Mouse (Mus musculus) adrenal gland, adult 18-20 months (tissue): ENCODE results near the gene Snx14. TPM values are rescaled to one million over a fixed set of nuclear protein-coding genes. Genes with fewer than 3 reads are reported as not detected.
A peak's percentile ranks its signal among the peaks of the same experiment; 100 is the strongest.

Experiments
- DNase-seq, 2 experiments: peaks; one replicate each; pipeline ENCODE4 v3.0.0; 2021 to 2022; ENCODE audit warnings: low spot score in 2 of 2
- total RNA-seq, 2 experiments: library from RNA; stranded (reverse); gene quantifications; 1 replicate in 1 of 2; 2 replicates in 1 of 2; pipeline ENCODE4 v1.2.3; 2021

The Snx14 gene
- total RNA-seq, 2 experiments from 2014 or later = 38.7 to 55.1 TPM

GRCm38 (mm10) chr9:88394852-88395251 is 43.9 kb downstream of the Snx14 start:
- no peak for DNase-seq

DNA sequence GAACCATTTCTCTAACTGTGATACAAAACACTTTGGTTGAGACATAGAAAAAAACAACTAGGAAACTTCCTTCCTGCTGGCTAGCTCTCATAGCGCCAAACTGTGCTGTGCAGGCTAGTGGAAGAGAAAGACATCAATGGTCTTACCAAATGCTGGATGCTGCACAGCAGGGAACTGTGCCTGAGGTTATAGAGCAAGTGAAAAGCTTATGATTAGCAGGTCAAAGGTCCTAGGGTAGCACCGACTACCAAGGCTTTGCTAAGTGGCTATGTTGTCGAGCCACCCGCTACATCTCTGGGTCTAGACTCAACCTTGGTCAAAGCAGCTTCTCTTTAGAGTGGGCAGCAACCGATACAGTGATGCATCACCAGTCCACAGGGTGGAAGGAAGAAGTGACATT is 49.9 kb downstream of the Snx14 start:
- no peak for DNase-seq

GRCm38 (mm10) chr9:88380542-88380941 is 58.2 kb downstream of the Snx14 start:
- no peak for DNase-seq

- no peak for DNase-seq
Measured at GRCm38 (mm10) chr9:88380076-88380475, 58.7 kb downstream of the Snx14 start.

DNA sequence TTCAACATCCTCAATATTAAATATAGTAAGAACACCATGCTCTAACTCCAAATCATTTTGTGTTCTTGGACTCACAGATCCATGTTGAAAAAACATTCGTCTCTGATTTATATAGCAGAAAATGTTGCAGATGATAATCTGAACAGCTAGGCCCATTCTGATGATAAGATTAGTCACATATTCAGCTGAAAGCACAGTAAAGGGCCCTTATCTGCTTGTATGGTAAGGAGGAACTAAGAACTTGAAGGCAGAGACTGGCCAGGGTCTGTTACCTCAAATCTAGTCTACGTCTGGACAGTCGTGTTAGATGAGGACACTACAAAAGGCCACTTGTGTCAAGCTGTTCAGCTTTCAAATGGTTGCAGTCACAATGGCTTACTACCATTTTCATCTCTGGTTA is 59.7 kb downstream of the Snx14 start:
- DNase-seq = no peak

DNA sequence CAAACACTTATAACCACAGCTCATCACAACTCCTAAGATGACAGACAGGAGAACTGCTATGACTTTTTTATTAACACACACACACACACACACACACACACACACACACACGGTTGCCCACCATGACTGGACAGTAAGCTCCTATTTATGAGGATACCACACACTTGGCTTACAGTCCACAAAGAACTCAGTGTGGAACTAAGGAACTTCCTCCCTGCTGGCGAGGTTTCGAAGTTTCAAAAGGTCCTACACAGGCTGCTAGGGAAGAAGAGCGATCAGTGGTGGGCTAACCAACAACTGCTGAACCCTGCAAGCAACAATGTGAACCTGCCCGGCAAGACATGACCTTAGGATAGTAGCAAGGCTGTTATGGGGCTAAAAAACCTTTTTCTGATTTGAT is 61.3 kb downstream of the Snx14 start:
- no peak for DNase-seq

GRCm38 (mm10) chr9:88373001-88373400 is 65.8 kb downstream of the Snx14 start:
- DNase-seq = no peak

- no peak for DNase-seq
Measured at GRCm38 (mm10) chr9:88371201-88371600, 67.6 kb downstream of the Snx14 start.

DNA sequence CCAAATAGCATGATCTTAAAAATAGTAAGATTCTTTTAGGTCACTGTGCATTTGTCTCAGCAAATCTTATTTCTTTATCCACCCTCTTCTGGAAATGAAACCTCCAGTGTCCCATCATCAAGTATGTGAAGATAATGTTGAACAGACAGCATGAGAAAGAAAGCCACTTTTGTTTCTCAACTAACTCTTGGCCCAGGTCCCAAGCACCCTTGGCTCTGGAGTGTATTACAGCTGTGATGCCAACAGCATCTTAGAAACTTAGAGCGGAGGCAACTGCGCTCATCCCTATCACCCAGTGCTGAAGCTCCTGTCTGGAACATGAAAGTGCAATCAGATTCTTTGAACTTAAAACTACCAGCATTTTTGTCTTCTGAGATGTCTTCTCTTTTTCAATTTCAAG is 69.1 kb downstream of the Snx14 start:
- no peak for DNase-seq

- no peak for DNase-seq
Measured at GRCm38 (mm10) chr9:88368476-88368875, 70.3 kb downstream of the Snx14 start.

DNA sequence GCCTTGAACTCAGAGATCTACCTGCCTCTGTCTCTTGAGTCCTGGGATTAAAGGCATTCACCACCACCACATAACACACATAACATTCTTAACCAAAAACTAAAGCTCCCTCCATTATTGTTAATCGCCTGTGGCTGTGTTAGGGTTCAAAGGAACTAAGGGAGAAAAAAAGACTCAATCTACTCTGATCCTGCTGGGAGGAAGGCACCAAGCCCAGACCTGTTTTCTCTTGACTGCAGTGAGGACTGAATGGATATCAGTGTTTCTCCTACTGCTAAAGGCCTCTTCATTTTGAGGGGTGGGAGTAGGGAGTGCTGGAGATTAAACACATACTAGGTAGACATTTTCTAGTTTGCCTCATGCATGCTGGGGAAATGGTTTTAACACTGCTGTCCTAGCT is 71.0 kb downstream of the Snx14 start:
- DNase-seq = no peak

DNA sequence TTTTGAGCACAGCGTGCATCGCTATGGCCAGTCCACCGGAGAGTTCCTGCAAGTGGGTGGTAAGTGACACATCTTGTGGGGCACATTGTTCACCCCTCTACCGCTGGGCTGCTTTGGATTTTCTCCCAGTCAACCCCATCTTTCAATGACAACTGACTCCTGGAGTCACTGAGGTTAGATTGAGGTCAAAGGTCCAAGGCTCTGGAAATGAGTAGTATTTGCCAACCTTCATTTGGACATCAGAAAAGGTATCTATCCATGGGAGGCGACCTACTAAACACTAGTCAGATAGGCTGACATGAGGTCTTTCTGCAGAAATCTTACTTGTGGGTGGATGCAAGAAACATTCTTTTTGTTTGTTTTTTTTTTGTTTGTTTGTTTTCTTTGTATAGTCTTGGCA is 71.4 kb downstream of the Snx14 start:
- no peak for DNase-seq

GRCm38 (mm10) chr9:88366819-88367218 is 71.9 kb downstream of the Snx14 start:
- DNase-seq = no peak

- no peak for DNase-seq
Measured at GRCm38 (mm10) chr9:88366308-88366707, 72.5 kb downstream of the Snx14 start.

- no peak for DNase-seq
Measured at GRCm38 (mm10) chr9:88363102-88363501, 75.7 kb downstream of the Snx14 start.

DNA sequence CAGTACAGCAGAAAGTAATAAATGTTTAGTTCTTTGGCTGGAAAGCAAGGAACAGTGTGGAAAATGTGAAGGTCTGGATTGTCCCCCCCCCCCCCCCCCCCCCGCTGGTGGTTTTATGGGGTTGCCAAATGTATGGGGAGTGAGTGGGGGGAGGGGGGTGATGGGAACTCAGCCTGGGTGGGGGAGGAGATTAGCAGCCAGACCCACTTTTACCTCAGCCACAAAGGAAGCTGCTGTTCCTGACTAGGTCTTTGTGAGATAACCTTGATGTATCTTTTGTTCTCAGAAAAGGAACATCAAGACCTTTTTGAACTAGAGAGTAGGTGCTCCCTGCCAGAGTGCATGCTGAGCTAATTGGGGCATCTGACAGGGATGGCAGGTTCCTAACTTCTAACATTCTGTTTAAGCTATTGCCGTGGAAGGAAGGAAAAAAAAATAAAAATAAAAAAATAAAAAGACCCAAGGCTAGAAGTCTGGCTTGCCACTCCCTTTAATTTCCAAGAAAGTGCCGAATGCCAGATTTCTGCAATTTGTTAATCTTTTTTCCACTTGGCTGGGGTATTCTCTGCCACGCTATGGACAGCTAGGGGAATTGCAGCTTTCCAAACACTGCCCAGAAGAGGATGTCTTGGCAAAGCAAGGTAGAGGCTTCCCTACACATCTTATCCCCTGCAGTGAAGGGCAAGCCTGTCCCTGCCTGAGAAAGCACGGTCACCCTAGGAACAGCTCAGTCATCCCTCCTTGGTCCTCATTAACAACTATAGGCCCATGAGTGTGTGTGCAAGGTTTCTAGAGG is 76.5 kb downstream of the Snx14 start:
- no peak for DNase-seq

DNA sequence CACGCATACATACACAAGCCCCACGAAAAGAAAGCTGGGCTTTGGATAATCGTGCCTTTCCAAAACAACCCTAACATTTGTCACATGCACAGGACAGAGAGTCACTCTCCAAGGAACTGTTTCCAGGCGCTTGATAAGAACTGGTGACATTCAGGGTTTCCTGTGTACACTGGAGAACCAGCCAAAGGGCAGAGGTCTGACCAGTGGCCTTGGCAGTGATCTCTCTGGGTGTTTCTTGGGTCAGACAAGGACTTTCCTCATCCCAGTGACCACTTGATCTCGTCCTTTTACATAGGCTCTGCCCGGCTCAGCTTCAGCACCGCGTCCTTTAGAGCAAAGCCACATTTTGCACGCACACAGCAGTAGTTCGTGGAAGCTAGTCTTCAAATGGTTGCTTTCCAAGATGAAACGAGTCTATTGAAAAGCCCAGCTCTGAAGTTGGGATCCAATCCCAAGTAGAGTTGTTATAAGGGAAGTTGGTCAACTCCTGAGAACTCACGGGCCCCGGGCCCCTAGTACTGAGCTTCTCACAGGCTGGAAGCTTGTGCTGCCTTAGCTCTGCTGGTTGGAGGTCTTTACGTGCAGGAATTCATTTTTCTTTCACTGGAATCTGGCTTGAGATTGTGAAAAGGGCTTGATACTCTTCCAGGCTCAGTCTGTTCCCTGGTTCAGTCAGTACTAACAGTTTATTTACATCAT is 77.4 kb downstream of the Snx14 start:
- peak; percentile 12 to 27 for DNase-seq

DNA sequence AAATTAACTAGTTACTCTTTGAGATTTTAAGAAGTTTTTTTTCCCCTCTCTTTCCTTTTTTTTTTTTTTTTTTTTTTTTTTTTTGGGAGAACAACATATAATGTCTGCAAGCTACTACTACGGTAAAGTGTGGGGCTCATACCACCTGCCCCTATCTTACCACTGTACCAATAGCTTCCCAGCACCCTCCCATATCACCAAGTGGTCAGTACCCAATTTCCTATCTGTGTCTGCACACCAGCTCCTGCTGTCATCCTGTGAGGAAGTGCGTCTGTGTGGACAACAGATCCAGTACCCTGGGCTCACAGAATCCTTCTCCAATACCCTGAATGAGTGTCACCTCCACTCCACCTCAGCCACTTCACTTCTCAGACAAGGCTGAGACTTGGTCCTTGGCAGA is 79.6 kb downstream of the Snx14 start:
- DNase-seq = no peak

DNA sequence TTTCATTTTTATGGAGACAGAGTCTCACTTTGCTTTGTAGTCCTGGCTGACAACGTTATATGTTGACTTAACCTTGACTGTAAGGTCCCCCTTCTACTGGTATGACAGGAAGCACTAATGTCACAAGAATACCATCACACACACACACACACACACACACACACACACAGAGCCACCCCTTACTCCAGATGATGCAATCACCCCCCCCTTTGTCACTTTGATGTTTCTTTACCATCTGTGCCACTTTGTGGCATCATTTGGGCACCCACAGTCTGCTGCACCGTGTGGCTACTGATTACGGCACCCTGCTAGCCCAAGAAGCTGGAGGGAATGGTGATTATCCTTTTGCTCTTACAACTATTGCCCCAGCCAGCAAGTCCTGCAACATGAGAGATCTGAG is 81.6 kb downstream of the Snx14 start:
- DNase-seq = no peak

- DNase-seq = no peak
Measured at GRCm38 (mm10) chr9:88353459-88353858, 85.3 kb downstream of the Snx14 start.

DNA sequence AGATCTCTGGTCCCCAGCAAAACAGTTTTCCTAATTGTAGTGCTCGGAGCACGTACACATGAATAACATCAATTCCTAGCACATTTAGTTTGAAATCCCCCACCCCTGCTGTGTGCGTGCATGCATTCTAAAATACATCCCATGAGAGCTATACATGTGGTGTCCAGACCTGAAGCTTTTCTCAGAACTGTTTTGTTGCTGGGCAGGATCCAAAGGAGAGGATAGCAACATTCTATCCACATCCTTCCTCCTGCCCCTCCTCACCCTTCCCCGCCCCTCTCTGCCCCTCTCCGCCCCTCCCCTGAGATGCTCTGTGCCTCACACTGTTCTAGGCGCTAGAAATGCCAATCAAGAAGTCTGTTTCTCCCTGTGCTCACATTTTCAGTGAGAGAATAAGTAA is 86.0 kb downstream of the Snx14 start:
- DNase-seq = no peak

GRCm38 (mm10) chr9:88351163-88351562 is 87.6 kb downstream of the Snx14 start:
- no peak for DNase-seq

DNA sequence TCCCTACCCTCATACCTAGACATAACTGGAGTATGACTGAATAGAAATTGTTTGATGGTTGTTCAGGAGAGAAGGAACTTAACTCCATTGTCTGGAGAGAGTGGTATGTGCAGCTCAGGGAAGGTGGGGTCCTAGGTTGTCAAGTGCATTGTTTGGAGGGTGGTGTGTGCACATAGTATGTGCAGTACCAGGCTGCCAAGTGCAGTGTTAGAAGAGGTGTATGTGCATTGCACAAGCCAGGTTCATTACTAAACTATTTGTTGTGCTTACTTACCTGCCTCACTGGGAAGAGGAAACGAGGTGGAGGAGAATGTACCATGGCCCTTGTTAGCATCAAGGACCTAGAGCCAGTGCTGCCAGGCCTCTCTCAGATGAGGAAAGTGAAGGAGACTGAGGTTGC is 88.4 kb downstream of the Snx14 start:
- no peak for DNase-seq
